Mouse (Mus musculus) adrenal gland, adult 8-10 months (tissue): ENCODE measurements at regions not wholly inside any gene's neighbourhood (a gene's known extent, or its start where the extent isn't known, plus 50 kb on each side); places are given as distances from the start of the nearest gene placed in this dataset.
A peak's percentile ranks its signal among the peaks of the same experiment; 100 is the strongest.

Experiments
- DNase-seq: peaks from one replicate; pipeline ENCODE4 v3.0.0; 2022

DNA sequence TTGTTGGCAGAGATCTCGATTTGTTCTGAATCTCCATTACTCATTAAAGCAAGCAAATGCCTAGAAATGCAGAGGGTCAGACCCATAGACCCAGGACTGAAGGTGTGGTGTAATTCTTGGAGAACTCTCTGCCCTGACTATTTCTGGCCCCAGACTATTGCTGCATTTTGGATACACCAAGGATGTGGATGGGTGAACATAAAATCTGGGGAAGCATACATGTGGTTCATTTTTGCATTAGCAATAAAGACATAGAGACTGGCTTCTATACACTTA, 303.0 kb downstream of the Meis1 start:
- no peak for DNase-seq

DNA sequence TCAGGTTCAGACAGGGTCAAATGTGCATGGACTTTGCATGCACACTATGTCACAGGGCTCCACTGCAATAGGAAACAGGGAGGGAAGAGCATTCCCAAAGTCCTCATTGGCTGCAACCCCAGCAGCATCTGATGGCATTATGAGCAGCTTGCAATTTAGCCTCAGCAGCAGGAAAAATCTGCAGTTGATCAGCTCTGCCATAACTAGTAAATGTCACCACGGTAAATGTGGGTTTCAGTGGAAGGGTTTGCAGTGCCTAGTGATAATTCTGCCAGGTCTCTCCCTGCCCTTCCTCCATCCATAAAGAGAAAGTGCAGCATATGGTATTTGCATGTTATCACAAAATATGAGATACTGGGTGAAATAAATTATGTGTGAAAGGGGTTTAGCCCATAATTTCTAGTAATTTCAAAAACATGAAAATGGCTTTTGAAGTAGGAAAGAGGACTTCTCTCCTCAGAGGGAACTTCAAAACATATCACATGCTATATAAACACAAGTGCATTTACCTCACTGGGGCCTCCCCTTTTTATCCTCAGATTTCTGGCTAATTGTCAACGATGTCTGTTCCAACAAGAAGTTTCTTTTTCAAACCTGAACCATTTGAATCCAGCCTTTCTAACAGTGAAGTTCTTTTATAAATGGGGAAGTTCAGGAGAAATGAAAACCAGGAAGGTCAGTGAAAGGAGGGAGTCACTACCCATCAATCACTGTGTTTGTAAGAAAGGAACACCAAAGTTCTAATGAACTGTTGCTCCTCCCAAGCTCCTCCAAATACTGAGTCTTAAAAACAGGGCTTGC, 303.5 kb downstream of the Meis1 start:
- DNase-seq: no peak

DNA sequence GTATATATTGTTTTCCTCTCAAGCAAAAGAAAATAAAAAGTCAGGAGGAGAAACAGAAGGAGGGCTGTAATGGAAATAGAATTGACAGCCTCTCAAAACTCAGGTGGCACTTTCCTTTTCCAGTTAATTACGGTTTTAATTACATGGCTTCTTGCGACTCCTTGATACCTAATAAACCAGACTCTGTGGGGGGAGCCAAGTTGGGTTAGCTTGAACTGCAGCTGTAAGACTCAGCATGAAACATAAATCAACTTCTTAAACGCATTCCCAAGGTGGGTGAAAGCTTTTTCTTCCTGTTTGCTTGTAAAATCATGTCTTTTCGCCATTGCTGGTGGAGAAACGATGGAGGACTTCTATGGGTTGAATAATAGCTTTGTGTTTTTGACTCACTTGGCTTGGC, 304.4 kb downstream of the Meis1 start:
- no peak for DNase-seq

DNA sequence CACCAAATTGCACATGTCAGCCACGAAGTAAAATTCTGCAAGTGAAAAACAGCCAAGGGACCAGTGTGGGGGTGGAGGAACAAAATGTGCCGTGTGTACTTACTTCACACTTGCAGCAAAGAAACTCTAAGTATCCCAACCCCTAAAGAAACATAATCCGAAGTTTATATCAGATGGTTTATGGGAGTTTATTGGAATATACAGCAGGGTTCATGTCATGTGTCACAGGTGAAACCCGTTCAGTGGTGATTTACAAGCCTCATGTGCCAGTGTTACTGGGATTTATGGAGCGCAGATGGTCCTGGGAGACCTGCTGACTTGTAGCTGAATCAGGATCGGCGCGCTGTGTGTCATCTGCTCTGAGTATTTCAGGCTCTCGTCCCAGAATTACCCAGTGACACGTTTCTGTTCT, 306.1 kb downstream of the Meis1 start:
- DNase-seq: no peak

DNA sequence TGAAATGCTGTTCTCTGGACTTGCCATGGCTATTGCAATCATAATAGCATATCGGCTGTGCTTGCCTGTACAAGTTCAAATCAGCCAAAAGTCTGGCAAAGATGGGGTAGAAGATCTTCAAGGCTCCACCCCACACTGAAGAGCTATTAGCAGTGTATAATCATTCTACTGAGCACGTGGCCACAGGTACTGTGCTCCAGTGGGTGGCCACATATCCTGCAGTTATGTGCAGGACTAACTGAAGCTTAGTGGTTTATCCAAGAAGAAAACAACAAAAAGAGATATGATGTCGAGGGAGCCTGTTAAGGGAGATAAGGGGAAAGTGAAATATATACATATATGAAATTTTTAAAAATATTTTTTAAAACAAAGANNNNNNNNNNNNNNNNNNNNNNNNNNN, 309.2 kb downstream of the Meis1 start:
- DNase-seq: no peak

DNA sequence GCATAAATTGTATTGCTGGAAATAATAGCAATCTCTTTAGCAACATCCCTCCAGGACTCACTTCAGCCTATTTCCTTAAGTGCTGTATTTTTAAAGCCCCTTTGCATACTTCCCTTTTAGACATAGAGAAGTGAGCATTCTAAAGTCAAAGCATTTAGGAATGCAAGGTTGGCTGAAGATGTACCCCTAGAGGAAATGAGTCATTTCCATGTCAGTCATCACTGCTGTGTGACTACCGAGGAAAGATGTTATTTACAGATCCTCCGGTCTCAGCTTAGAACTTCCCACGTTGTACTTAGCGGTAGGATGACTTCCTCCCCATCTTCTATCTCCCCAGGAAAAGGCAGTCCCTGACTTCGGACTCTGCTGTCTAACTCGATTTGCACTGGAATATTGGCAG, 337.2 kb downstream of the Meis1 start:
- no peak for DNase-seq

DNA sequence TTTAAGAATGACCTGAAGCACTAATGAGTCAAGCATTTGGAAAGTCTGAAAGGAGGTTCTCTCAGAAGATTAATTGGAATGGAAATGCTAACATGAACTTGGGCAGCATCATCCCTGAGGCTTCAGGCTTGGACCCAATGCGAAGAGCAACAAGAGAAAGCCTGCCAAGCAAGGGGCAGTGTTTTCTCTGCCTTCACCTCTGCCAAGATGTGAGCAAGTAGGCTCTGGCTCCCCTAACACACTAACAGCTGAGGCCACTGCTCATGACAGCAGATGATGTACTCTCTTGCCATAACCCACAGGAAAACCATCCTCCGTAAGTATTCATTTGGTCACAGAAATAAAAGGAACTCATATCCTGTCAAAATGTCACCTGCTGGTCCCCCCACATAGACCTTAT, 341.9 kb downstream of the Meis1 start:
- no peak for DNase-seq

DNA sequence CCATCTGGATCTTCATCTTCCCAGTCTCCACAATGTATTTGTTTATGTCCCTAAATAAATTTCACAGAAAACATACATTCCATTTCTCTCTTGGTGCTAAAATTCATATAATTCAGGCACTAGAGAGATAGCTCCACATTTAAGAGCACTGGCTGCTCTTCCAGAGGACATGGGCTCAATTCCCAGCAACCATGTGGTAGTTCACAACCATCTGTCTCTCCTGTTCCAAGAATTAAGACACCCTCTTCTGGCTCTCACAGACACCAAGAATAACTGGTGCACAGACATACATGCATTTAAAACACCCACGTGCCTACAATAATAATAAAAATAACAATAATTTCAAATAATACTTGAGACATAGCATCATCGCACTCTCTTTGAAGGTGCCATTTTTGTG, 347.8 kb downstream of the Meis1 start:
- DNase-seq: no peak

DNA sequence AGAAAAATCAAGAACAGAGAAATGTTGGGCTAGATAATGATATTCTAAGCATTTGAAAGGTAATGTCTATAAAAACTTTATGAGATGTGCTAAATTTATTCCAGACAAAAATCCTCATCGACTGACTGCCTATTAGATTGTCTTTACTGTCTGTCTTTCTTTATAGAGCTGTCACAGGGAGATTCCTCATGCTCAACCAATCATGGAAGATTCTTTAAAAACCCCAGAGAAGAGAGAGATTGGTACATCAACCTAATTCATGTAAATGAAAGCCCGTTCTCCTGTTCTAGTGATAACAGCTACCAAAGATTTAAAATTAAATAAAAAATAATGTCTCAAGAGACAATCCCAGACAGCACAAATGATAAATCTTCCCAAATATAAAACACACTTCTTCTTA, 349.5 kb downstream of the Meis1 start:
- no peak for DNase-seq

DNA sequence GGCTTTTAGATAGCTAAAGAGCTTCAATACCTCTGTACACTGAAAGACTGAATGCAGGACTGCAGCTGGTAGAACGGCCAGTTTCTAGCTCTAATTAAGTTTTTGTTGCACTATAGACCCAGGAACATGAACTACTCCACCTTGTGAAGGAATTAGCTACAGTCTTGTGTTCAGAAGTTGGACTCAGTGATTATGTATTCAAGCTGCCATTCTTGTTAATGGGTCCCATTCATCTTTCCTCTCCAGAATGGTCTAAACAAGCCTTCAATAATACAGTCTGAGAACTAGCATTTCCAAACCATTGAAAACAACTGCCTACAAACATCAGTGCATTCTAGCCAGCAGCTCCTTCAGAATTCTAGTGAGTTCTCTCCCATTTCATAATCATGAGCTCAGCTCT, 362.4 kb downstream of the Meis1 start:
- no peak for DNase-seq

DNA sequence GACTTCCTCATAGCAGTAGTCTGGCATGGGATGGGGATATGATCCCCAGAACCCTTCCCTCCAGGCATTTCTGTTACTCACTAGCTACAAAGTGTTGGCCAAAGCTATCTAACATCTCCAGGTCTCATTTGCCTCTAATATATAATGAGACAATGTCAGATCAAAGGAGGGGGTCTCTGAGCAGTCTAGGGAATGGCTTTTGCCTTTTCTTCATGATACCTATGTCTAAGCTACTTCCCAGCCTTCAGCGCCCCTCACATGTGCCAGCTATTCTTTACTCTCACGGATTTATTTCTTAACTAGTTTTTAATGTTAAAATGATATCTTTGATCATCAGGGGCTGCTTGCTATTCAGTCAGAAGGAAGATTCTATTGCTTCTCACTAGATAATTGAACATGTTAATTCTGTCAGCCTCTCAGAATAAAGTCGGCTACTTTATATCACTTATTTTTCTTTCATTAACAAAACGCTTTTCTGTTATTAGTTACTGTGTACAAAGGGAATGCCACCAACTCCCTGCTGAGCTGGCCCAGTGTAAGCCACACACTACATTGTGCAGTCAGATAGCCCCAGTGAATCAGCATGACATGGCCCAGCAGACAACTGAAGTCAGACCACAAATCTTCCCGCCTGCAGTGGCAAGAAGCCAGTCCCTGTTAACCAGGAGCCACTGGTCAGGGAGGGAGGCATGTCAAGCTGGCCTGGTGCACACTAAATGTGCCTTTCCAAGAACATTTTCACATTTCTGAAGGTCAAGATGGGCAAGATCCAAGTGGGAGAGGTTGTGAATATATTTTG, 386.6 kb downstream of the Meis1 start:
- DNase-seq: peak; percentile 6

DNA sequence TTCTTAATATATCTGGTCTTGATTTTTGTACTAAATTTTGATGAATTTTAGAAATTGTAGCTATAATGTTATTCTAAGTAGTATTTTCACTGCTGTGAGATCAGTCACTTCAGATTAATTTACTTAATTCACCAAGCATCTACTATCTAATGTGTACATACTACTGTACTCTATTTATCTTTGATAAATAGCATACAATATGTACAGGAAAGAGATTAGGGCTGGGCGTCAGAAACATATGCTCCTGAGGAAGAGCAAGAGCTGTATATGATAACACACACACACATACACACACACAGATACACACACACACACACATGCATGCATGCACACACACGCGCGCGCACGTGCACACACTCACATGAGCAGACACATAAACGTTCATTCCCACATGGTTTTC, 387.2 kb downstream of the Meis1 start:
- DNase-seq: no peak

DNA sequence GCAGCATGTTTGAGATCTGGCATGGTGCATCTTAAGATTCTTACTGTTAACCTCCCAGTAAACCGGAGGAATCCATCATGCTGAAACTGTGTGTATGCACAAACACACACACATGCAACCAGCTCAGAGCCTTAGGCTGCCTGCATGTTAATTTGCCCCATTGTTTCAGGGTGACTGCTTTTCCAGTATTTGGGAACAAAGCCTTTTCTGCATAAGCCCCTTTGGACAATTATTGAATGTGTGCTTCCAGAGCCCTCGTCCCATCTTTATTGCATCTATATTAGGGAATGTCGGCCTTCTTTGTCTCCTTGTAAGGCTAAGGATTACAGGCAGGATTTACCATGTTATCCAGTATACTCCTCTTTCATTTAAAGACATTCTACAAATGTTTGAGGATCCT, 397.0 kb downstream of the Meis1 start:
- no peak for DNase-seq

DNA sequence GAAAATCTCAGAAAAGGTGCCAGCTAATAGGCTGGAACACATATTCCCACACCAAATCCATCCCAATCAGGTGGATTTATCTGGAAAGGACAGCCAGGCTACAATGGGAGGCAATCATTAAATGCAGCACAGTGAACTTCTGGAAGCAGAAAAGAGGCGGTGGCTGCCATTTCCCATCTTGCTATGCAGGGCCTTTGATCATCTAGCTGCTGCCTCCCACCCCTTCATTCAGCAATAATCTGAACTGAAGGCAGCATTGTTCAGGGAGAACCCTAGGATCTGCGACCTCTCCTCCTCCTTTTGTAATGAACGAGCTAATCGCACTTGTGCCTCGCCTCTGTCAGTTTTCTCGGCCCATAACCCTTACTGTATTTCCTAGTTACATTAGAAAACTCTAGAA, 413.9 kb downstream of the Meis1 start:
- DNase-seq: no peak

DNA sequence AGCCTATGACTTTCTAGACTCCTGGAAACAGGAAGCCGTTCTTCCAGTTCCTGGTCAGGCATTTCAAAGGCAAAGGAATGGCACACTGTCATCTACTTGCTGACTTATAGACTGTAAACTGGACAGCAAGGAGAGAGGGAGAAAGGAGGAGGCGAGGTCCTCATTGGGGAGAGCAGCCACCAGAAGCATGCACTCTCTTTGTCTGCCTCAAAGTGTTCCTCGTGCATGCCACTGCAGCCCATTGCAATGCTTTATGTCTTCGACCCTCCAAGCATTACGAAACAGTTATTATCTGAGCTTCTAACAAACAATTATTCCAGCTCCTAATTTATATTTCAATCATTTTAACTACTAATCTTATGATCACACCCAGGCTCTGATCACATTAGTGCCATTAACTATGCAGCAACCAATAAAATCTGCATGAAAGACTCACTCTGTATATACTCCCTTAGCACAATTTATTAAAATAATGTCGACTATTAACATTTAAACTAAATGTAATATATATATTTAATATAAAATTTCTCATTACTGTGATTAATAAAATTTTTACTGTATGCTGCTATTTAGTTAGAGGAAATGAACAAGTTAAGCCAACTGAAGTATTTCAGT, 417.1 kb downstream of the Meis1 start:
- no peak for DNase-seq

DNA sequence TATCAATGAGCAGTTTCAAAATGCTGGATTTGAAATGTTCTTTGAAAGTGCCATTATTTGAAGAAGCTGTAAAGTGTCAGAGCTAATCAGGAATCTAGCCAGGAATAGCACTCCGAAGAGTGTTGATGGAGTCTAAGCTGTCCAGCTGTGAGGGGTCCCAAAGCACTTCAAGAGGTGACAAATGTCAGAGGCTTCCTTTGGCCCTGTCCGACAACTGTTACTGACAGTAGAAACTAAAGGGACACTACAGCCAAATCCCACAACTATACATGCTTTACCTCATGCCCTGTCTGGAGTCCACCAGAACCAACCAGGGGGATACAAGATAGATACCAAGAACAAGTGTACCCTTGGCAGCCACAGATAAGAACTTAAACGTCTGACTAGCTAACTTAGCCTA, 420.4 kb downstream of the Meis1 start:
- no peak for DNase-seq

DNA sequence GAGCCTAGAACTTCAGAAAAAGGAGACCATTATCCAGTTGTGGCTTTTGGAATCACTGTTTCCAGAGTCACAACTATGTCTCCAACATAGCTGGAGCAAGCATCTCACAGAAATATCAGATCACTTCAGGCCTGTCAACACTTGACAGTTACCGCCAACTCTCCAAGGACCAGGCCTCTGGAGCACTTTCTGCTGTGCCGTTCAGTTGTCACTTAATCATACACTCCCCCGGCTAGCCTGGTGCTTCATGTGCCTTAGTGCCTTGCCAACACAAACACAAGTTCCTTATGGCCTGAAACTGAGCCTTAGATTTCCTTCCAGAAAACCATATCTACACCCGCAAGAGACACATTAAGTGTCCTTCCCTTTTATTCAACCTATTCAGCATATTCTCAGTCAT, 421.8 kb downstream of the Meis1 start:
- no peak for DNase-seq

DNA sequence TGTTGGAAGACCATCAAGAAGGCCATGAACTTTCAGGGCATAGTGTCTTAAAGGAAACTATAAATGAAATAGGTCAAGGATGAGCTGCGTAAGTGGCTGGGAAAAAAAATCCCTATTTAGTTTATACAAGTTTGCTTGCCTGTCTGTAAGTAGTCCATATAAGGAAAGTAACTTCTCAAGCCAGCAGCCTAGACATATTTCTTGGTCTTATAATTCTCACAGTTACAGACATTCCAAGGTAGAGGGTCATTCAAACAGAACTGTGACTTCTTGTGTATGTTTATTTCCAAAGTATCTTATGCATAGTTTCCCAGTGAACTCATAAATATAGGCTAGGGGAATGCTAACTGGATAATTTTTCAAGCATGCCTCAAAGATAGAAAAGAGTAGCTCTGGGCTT, 428.3 kb downstream of the Meis1 start:
- no peak for DNase-seq

DNA sequence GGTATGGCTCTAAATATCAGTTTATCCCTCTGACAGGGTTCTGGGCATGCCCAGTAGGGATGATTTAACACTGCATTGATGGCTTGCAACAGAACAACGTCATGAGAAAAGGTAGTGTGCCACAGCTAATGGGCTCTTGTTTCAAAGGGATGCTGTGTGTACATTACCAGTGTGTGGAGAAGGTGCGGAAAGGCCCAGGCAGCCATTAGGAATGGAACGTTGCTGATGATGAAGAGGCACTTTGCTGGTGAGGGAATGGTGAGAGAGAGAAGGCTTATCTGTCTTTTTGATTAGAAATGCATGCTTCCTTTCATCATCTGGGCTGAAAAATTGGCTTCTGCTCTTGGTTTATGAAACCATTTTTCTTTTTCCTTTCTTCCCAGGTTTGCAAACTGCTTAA, 432.3 kb downstream of the Meis1 start:
- no peak for DNase-seq

DNA sequence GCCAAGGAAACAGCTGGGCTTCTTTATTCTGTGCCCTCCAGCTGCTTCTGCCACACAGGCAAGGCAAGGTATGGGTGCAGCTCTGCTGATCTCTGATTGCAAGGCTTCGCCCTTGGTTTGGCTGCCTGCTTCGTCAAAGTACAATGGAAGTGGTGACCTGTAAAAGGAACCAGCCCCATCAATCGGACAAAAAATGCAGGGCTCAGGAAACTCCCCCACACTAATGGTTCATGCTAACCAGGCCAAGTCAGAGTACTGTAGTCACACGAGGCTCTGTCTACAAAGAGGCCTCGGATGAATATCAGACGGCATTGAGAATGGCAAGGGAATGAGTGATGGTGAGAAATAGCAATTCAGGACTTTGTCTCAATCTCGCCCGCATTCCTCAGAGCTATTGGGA, 433.8 kb downstream of the Meis1 start:
- no peak for DNase-seq

DNA sequence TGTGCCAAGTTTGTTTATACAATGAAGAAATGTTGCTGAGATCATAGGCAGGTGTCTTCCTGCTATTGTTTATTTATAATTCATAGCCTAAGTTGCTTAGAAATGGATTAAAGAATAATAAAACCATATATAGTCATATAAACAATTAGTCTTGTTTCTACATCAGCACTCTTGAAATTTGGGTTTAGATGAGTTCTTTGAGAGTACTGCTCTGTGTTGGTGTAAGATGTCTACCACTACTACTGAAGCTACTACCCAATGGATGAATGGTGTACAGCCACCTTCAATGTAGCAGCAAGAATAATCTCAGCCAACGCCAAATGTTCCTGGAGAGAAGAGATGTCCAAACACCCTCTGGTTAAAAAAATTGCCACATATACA, 436.0 kb downstream of the Meis1 start:
- DNase-seq: no peak

DNA sequence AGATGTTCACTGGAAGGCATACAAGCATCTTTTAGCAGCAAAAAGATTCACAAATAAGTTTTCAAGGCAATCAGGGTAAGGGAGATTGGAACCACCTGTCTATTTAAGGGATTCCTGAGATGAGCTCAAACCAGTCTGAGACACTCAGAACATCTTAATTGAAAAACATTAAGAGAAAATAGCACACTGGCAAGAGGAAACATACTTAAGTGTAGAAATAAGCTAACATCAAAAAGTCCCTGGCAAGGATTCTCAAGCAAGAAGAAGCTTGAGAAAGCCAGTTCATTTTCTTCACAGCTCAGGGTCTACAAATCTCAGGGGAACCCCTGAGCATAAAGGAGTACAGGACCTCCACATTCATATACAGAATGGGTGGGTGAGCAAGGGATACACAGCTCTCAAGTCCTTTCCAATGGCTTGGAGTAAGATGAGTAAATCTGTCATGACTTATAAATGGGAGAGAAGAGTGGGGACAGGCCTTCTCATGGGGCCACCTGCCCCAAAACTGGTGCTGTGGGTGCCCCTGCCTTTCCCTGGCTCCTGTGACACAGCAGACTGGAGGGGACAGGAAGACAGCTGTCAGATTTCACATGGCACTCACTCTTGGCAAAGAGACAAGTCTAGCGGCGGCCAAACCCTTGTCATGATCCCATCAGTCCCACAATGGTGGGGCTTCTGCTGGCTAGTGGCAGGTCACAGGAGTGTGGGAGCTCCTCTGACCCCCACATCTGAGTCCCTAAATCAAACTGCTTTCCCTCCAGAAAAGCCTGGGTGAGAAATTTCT, 436.6 kb downstream of the Meis1 start:
- no peak for DNase-seq

DNA sequence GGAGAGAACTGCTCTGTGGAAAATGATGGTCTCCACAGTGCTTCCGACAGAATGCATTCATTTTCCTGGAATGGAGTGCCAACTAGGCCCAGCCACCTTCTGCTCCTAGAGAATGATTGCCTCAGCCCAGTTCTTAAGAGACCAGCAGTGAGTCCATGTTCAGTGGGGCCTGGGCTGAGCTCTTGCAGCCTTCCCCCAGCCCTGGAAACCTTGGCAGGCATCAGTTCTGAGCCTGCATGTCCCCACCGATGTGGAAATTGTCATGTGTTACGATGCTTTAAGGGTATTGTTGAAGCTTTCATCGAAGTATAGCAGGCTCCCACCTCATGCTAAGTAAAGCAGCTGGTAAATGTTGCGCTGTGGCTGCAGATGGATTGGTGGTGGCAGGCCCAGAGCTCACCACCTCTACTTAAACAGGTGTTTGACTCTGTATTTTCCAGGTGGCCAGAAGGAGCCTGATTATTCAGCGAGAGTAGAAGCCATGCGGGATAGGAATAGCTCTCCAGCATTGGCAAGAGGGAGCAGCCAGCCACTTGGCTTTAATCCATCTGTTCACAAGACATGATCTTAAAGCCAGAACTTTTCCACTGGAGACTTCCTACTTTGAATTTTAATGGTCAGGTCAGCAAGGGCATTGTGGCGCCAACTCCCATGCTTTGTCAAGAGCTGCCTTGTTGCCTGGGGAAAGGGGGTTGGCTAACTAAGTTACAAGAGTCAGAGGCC, 437.5 kb downstream of the Meis1 start:
- DNase-seq: no peak
